Mouse (Mus musculus): ENCODE data around the gene Tmem125.

DNA sequence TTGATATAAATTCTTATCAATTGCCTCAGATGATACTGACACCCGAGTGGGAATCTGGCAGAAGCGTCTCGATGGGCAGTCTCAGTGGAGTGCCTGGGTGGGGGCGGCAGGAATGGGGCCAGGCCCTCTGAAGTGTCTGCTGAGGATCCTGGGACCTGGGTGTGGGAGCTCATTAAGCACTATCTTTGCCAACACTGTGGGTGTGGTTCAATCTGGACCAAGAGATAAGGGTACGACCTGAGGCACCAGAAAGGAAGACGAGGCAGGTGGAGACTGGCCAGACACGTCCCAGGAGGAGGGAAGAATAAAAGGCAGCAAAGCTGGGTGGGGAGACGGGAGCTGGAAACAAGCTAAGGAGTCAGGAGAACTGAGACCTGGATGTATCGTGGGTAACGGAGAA is 24.9 kb upstream of the Tmem125 start:
- no peak for TF ChIP-seq CTCF (IDR thresholded peaks at IDR 0.05; ENCODE audit: low read depth)
- TF ChIP-seq EP300 (optimal IDR thresholded peaks at IDR 0.05) = no peak

All from stomach, postnatal 0 days (tissue).